Comparison of ENCODE assay signal across 9 mouse cellular contexts in the genomic region with DNA sequence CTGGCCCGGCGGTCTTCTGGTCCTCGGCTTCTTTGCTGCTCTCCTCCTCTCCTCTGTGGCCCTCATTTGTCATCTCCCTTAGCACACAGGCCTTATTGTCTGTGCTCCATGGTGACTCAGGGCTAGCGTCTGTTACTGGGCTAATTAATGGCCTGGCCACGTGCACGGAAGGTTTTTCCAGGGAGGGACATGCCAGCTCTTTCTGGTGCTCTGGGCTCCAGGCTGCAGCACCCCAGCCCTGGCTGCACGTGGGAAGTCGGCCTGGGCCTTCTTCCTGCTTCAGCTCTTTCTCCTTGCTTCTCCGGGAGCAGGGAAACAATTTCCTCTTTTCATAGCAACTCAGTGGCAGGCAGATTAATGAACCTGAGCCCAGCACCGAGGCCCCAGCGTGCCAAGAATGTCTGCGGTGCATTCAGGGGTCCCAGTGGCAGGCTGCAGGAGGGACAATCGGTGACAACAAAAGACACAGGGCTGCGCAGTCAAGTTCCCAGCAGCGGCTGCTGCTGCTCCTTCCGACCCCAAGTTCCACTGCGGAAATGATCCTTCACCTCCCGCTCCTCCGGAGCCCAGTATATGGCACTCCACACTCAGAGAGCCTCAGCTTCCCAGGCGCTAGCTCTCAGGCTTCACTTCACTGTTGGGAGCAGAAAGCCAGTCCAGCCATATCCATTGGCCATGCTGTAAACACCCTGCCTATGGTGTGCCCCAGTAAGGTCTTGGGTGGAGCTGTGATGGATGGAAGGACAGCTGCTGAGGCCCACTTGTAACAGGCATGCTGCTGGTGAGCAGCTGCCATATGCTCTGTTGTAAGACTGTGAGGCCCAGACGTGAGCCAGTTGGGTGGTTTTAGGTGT.
DNase-seq lines count a peak whose midpoint lies in the region; ATAC-seq lines count a peak whose summit lies in the region.
"Had no signal": no experiment of that assay in that cellular context is flagged by ENCODE, and none has a peak within 500 bp of the region (broad histone marks: within the 10 kb centered on the region; RNA-seq: fewer than 3 reads in every experiment).

No protein-coding gene starts in this region.

- no peak overlapping the region for H3K4me2 ChIP-seq in heart, embryonic 13.5 days
- no peak overlapping the region for H3K4me2 ChIP-seq in liver, embryonic 12.5 days

- intact Hi-C loops in heart, postnatal 36 days (cut with DNase I) = no loop called here

- peaks cover 17% of the 10 kb centered on the region for H3K9me3 ChIP-seq in heart, embryonic 13.5 days
- 0 out of 2 replicates have a peak, but pooled peaks cover 3% of the 10 kb centered on the region for H3K9me3 ChIP-seq in liver, embryonic 12.5 days (replicated peaks)

- peak overlapping the region; percentile 8; the same call in 1 of the 2 replicates for H3K9ac ChIP-seq in heart, embryonic 13.5 days
- no peak overlapping the region for H3K9ac ChIP-seq in liver, embryonic 12.5 days

- DNase-seq in heart, postnatal 36 days = no peak
- DNase-seq in cerebellum, postnatal 25 days = peak; percentile 16 to 27
- DNase-seq in frontal cortex, postnatal 25 days (ENCODE audit: low spot score in 2 of 2) = peak; percentile 25 to 32
- DNase-seq in kidney, postnatal 4 days = peak; percentile 63 to 71
- peak; percentile 43 for DNase-seq in right cerebral cortex, postnatal 4 days
- DNase-seq in thymus, adult 18-20 months = no peak

- no peaks in the 10 kb centered on the region for H3K36me3 ChIP-seq in heart, embryonic 13.5 days
- H3K36me3 ChIP-seq in liver, embryonic 12.5 days = no peaks in the 10 kb centered on the region

- 38% methylated on average over 21 of the region's 21 CpGs for WGBS in heart, embryonic 13.5 days
- 35% methylated on average over 21 of the region's 21 CpGs for WGBS in liver, embryonic 12.5 days (ENCODE audit: insufficient replicate concordance)

- peak overlapping the region; percentile 37; the same call in 1 of the 2 replicates for H3K27ac ChIP-seq in heart, embryonic 13.5 days (replicated peaks)
- H3K27ac ChIP-seq in liver, embryonic 12.5 days = 0 out of 2 replicates have a peak overlapping the region, but pooled peaks have one; percentile 20

- H3K4me1 ChIP-seq in heart, embryonic 13.5 days = peaks cover 9% of the 10 kb centered on the region
- H3K4me1 ChIP-seq in liver, embryonic 12.5 days = no peaks in the 10 kb centered on the region

- no peak for ATAC-seq in heart, embryonic 13.5 days (ENCODE audit: extremely low read depth, insufficient number of reproducible peaks, low FRiP score, low TSS enrichment)
- ATAC-seq in liver, embryonic 12.5 days = no peak; the same call in 1 of the 2 replicates

- H3K27me3 ChIP-seq in heart, embryonic 13.5 days (replicated peaks) = no peaks in the 10 kb centered on the region
- H3K27me3 ChIP-seq in liver, embryonic 12.5 days (replicated peaks) = peaks cover 7% of the 10 kb centered on the region; the same call in 1 of the 2 replicates

- no peak overlapping the region for H3K4me3 ChIP-seq in heart, embryonic 13.5 days
- no peak overlapping the region for H3K4me3 ChIP-seq in liver, embryonic 12.5 days
- H3K4me3 ChIP-seq: erythroblast, embryonic 14.5 days had no signal

Comparison
In these comparisons a context has a peak if more than half of its experiments do, and no peak if none do; other contexts are left out.
1. DNase-seq: peak in cerebellum, postnatal 25 days (2 of 2), frontal cortex, postnatal 25 days (2 of 2), kidney, postnatal 4 days (2 of 2) and right cerebral cortex, postnatal 4 days (single experiment); none in heart, postnatal 36 days (0 of 2) and thymus, adult 18-20 months (0 of 2).